Mouse (Mus musculus) cerebellum, adult 2 months (tissue): Measurements from ENCODE around the gene Serpinb5.

Source experiments
- CTCF ChIP-seq: fragments of 200-500 bp; IDR thresholded peaks from 2 replicates; pipeline ENCODE4 v1.5.1; 2011; ENCODE audit warnings: low read depth, mild to moderate bottlenecking, control low read depth, low read length, moderate library complexity, borderline replicate concordance; ENCODE audit not compliant: insufficient read depth
- POLR2A ChIP-seq: fragments of 200-500 bp; IDR thresholded peaks from 2 replicates; pipeline ENCODE4 v1.6.1; 2011; ENCODE audit warnings: low read length, control low read depth, borderline replicate concordance; ENCODE audit not compliant: insufficient read depth

DNA sequence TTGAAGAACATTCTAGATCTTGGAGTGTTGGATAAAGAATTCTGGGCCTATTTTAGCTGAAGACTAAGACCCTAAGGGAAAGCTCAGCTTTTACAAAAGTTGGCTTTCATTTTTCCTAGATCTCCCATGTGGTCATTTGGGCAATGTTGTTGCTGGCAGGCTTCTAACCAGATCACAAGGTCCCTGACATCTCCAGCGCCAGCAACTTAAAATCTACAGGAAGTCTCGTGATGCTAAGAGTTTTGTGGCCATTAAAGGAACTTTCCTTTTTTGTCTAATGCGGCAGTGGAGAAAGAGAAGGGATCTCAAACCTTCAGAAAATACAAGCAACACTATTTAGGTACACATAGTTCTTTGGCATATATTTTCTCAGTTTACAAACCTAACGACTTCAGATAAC lies 21.8 kb downstream of the Serpinb5 start:
- TF ChIP-seq CTCF (no peak), POLR2A (no peak)
